In the genomic region with DNA sequence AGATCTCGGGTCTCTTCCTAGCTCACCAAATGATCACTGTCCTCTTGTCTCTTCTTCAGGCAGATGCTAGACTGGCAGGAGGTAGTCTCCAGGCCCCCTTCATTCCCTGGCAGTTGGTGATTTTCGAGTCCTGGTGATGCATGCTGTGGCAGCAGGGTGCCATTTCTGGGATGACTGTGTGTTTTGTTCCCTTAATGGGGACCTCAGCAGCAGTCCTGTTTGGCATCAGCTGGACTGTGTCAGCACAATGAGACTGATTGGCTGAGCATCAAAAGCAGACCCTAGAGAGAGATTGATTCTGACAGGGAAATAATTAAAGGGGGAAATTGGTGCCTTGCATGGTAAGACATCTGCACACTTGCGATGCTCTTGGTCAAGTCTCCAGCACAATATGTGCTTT, we compare ENCODE assay signal across 11 mouse cellular contexts. TPM values are rescaled to one million over a fixed set of nuclear protein-coding genes. Genes with fewer than 3 reads are reported as not detected.
DNase-seq lines count a peak whose midpoint lies in the region; ATAC-seq and TF ChIP-seq lines count a peak whose summit lies in the region.
"Had no signal": no experiment of that assay in that cellular context is flagged by ENCODE, and none has a peak within 500 bp of the region (broad histone marks: within the 10 kb centered on the region; RNA-seq: fewer than 3 reads in every experiment).

No protein-coding gene starts in this region.

- peaks cover 2% of the 10 kb centered on the region; the same call in 1 of the 2 replicates for H3K27me3 ChIP-seq in hindbrain, embryonic 10.5 days (ENCODE audit: insufficient read depth, poor library complexity, severe bottlenecking)
- no peaks in the 10 kb centered on the region for H3K27me3 ChIP-seq in midbrain, embryonic 14.5 days (ENCODE audit: control insufficient read depth, insufficient read depth, low read length)
- H3K27me3 ChIP-seq in kidney, adult 2 months (replicated peaks; ENCODE audit: control insufficient read depth, insufficient read depth, low read length) = no peaks in the 10 kb centered on the region

- no peaks in the 10 kb centered on the region for H3K36me3 ChIP-seq in hindbrain, embryonic 10.5 days
- H3K36me3 ChIP-seq in midbrain, embryonic 14.5 days (ENCODE audit: control insufficient read depth, insufficient read depth, low read length) = no peaks in the 10 kb centered on the region
- H3K36me3 ChIP-seq in kidney, adult 2 months (ENCODE audit: control insufficient read depth, insufficient read depth, low read length) = no peaks in the 10 kb centered on the region

- H3K9me3 ChIP-seq in hindbrain, embryonic 10.5 days = no peaks in the 10 kb centered on the region
- no peaks in the 10 kb centered on the region for H3K9me3 ChIP-seq in midbrain, embryonic 14.5 days (ENCODE audit: control insufficient read depth, low read length)

- 29% methylated on average over 3 of the region's 3 CpGs for WGBS in hindbrain, embryonic 10.5 days
- 10% methylated on average over 3 of the region's 3 CpGs for WGBS in midbrain, embryonic 14.5 days
- WGBS in kidney, adult 2 months = 83% methylated on average over 3 of the region's 3 CpGs

- DNase-seq in brain, adult 2 months (ENCODE audit: low read depth, low spot score) = peak; percentile 41
- DNase-seq in brain, embryonic 18.5 days (ENCODE audit: low read depth, low spot score) = peak; percentile 49
- peak; percentile 49 for DNase-seq in hindbrain, embryonic 10.5 days (ENCODE audit: low spot score)
- DNase-seq in midbrain, embryonic 14.5 days = peak; percentile 79
- DNase-seq in heart, adult 8-10 months (ENCODE audit: low spot score) = no peak
- no peak for DNase-seq in kidney, postnatal 36 days
- no peak for DNase-seq in kidney, adult 2 months
- DNase-seq: adrenal gland, postnatal 10 days; gastrocnemius, postnatal 25 days; lung, embryonic 14.5 days had no signal

- H3K4me1 ChIP-seq in hindbrain, embryonic 10.5 days (replicated peaks) = peaks cover 3% of the 10 kb centered on the region; the same call in 1 of the 2 replicates
- peaks cover 8% of the 10 kb centered on the region; the same call in 1 of the 2 replicates for H3K4me1 ChIP-seq in midbrain, embryonic 14.5 days (ENCODE audit: control insufficient read depth, insufficient read depth, low read length)
- no peaks in the 10 kb centered on the region for H3K4me1 ChIP-seq in kidney, adult 2 months (ENCODE audit: control insufficient read depth, insufficient read depth, low read length)

- no peak overlapping the region for H3K4me2 ChIP-seq in midbrain, embryonic 14.5 days (ENCODE audit: low read length)
- H3K4me2 ChIP-seq: lung, embryonic 14.5 days had no signal

- no peak overlapping the region for H3K27ac ChIP-seq in hindbrain, embryonic 10.5 days
- peak overlapping the region; percentile 60; the same call in 1 of the 2 replicates for H3K27ac ChIP-seq in midbrain, embryonic 14.5 days (replicated peaks; ENCODE audit: low read depth, low read length)
- H3K27ac ChIP-seq in kidney, adult 2 months (ENCODE audit: insufficient read depth, low read depth, low read length) = no peak overlapping the region

- no peak for TF ChIP-seq CTCF in kidney, adult 2 months (conservative IDR thresholded peaks at IDR 0.05; ENCODE audit: insufficient read depth, insufficient read length, low read depth, low read length)

- H3K4me3 ChIP-seq in hindbrain, embryonic 10.5 days = no peak overlapping the region
- no peak overlapping the region for H3K4me3 ChIP-seq in midbrain, embryonic 14.5 days (replicated peaks; ENCODE audit: low read depth, low read length)
- H3K4me3 ChIP-seq in kidney, adult 2 months (ENCODE audit: insufficient read depth, low read depth, low read length) = no peak overlapping the region

- no peak for TF ChIP-seq POLR2A in kidney, adult 2 months (IDR thresholded peaks at IDR 0.05; ENCODE audit: low read depth, low read length)

- H3K9ac ChIP-seq in midbrain, embryonic 14.5 days (replicated peaks; ENCODE audit: low read length) = no peak overlapping the region
- H3K9ac ChIP-seq: lung, embryonic 14.5 days had no signal

- ATAC-seq in midbrain, embryonic 14.5 days (ENCODE audit: low FRiP score, low TSS enrichment) = peak; percentile 88
- ATAC-seq: inflammation-experienced regulatory T-cells, adult 6 months had no signal

RNA-seq across cellular contexts. Expression of gene Sorbs2, which starts 50.3 kb away (rescaled TPM):
- 30.8 and 36.9 TPM in 2 replicates for polyA plus RNA-seq in hindbrain, embryonic 10.5 days (2016; fragmentation: Nextera tagmentation; extraction: Ambion mirVana)
- 72.4 and 81.5 TPM in 2 replicates for polyA plus RNA-seq in midbrain, embryonic 14.5 days (2014; fragmentation: Nextera tagmentation; extraction: Ambion mirVana)
- total RNA-seq in heart, adult 8-10 months (2022) = 100 to 1,000 TPM; 587 to 749 (median 714) TPM
- polyA plus RNA-seq in kidney, adult 2 months (2012; rRNA removed) = 13.9 and 22.1 TPM in 2 replicates

Comparison
In these comparisons a context has a peak if more than half of its experiments do, and no peak if none do; other contexts are left out.
1. DNase-seq: peak in brain, adult 2 months (single experiment), brain, embryonic 18.5 days (single experiment), hindbrain, embryonic 10.5 days (single experiment) and midbrain, embryonic 14.5 days (single experiment); none in heart, adult 8-10 months (single experiment), kidney, postnatal 36 days (0 of 2) and kidney, adult 2 months (single experiment).